Comparison of ENCODE assay signal across 7 mouse cellular contexts in genomic region chr12:61522148-61522828, GRCm38 (mm10). TPM values are rescaled to one million over a fixed set of nuclear protein-coding genes. Genes with fewer than 3 reads are reported as not detected.
DNase-seq lines count a peak whose midpoint lies in the region; ATAC-seq and TF ChIP-seq lines count a peak whose summit lies in the region.

No protein-coding gene starts in this region.

- no peak overlapping the region for H3K27ac ChIP-seq in lung, postnatal 0 days (ENCODE audit: low read length)
- peak overlapping the region; percentile 87 for H3K27ac ChIP-seq in forebrain, embryonic 16.5 days (ENCODE audit: low read length)
- no peak overlapping the region for H3K27ac ChIP-seq in liver, embryonic 14.5 days
- H3K27ac ChIP-seq in small intestine, adult 2 months (ENCODE audit: insufficient read depth, low read depth, low read length): no peak overlapping the region

- H3K4me1 ChIP-seq in lung, postnatal 0 days (ENCODE audit: insufficient read depth, low read depth, low read length): no peaks in the 10 kb centered on the region; the same call in 1 of the 2 replicates
- peaks cover 15% of the 10 kb centered on the region for H3K4me1 ChIP-seq in forebrain, embryonic 16.5 days (replicated peaks; ENCODE audit: control insufficient read depth, insufficient read depth, low read length)
- H3K4me1 ChIP-seq in liver, embryonic 14.5 days (replicated peaks; ENCODE audit: control insufficient read depth in 2 of 2, insufficient read depth in 2 of 2, low read length in 1 of 2): no peaks in the 10 kb centered on the region
- H3K4me1 ChIP-seq in small intestine, adult 2 months (ENCODE audit: control insufficient read depth, insufficient read depth, insufficient read length, low read length): no peaks in the 10 kb centered on the region

- peak overlapping the region; percentile 38 for H3K4me3 ChIP-seq in lung, postnatal 0 days (ENCODE audit: low read depth, low read length)
- H3K4me3 ChIP-seq in forebrain, embryonic 16.5 days (replicated peaks; ENCODE audit: low read length): peak overlapping the region; percentile 57
- H3K4me3 ChIP-seq in liver, embryonic 14.5 days (ENCODE audit: insufficient read depth in 1 of 2, low read depth in 2 of 2, low read length in 2 of 2): peak overlapping the region in 1 of 2 experiments; percentile 42; a peak in 1 of 4 replicates
- H3K4me3 ChIP-seq in small intestine, adult 2 months (ENCODE audit: low read depth, low read length): 0 out of 2 replicates have a peak overlapping the region, but pooled peaks have one; percentile 35

- 7% methylated on average over 6 of the region's 6 CpGs for WGBS in lung, postnatal 0 days
- 0% methylated on average over 6 of the region's 6 CpGs for WGBS in forebrain, embryonic 16.5 days
- WGBS in liver, embryonic 14.5 days (ENCODE audit: insufficient replicate concordance): 8% methylated on average over 6 of the region's 6 CpGs
- 8% methylated on average over 6 of the region's 6 CpGs for WGBS in small intestine, adult 2 months

- TF ChIP-seq CTCF in lung, postnatal 0 days (IDR thresholded peaks at IDR 0.05): no peak
- no peak for TF ChIP-seq CTCF in liver, embryonic 14.5 days (IDR thresholded peaks at IDR 0.05; ENCODE audit: low read depth)
- no peak for TF ChIP-seq CTCF in small intestine, adult 2 months (IDR thresholded peaks at IDR 0.05; ENCODE audit: extremely low read depth, insufficient read length, insufficient replicate concordance, low read depth, low read length)

- no peak overlapping the region for H3K9ac ChIP-seq in lung, postnatal 0 days (replicated peaks; ENCODE audit: low read depth)
- H3K9ac ChIP-seq in forebrain, embryonic 16.5 days (replicated peaks; ENCODE audit: low read depth, low read length): peak overlapping the region; percentile 89
- H3K9ac ChIP-seq in liver, embryonic 14.5 days (replicated peaks): no peak overlapping the region

- no peak for TF ChIP-seq EP300 in lung, postnatal 0 days (IDR thresholded peaks at IDR 0.05)
- TF ChIP-seq EP300 in liver, embryonic 14.5 days (IDR thresholded peaks at IDR 0.05; ENCODE audit: low read depth): no peak

- H3K4me2 ChIP-seq in lung, postnatal 0 days (replicated peaks; ENCODE audit: low read depth, low read length): peak overlapping the region; percentile 75
- H3K4me2 ChIP-seq in forebrain, embryonic 16.5 days (ENCODE audit: low read length): peak overlapping the region; percentile 85
- peak overlapping the region; percentile 53 for H3K4me2 ChIP-seq in liver, embryonic 14.5 days (ENCODE audit: low read depth)

- peaks cover 28% of the 10 kb centered on the region for H3K27me3 ChIP-seq in lung, postnatal 0 days (replicated peaks; ENCODE audit: insufficient read depth, low read length)
- H3K27me3 ChIP-seq in forebrain, embryonic 16.5 days (replicated peaks; ENCODE audit: control insufficient read depth, insufficient read depth, low read length): 0 out of 2 replicates have a peak, but pooled peaks cover 3% of the 10 kb centered on the region
- H3K27me3 ChIP-seq in liver, embryonic 14.5 days (ENCODE audit: control insufficient read depth, insufficient read depth, low read length): peaks cover 26% of the 10 kb centered on the region
- peaks cover 6% of the 10 kb centered on the region for H3K27me3 ChIP-seq in small intestine, adult 2 months (ENCODE audit: control insufficient read depth, insufficient read depth, low read length)

- H3K36me3 ChIP-seq in lung, postnatal 0 days (ENCODE audit: insufficient read depth, low read length): no peaks in the 10 kb centered on the region
- H3K36me3 ChIP-seq in forebrain, embryonic 16.5 days (ENCODE audit: control insufficient read depth, insufficient read depth): no peaks in the 10 kb centered on the region
- H3K36me3 ChIP-seq in liver, embryonic 14.5 days (replicated peaks; ENCODE audit: control insufficient read depth, insufficient read depth, low read depth): no peaks in the 10 kb centered on the region
- H3K36me3 ChIP-seq in small intestine, adult 2 months (ENCODE audit: control insufficient read depth, insufficient read depth, low read length): no peaks in the 10 kb centered on the region

- no peak for DNase-seq in lung, postnatal 0 days (ENCODE audit: low spot score)
- no peak for DNase-seq in lung, postnatal 14 days
- DNase-seq in liver, embryonic 14.5 days (ENCODE audit: low read depth in 3 of 3, low spot score in 3 of 3): no peak
- DNase-seq in thymus, postnatal 0 days (ENCODE audit: low spot score): no peak
- DNase-seq in frontal cortex, postnatal 25 days (ENCODE audit: low spot score in 2 of 2): no peak

- no peak for TF ChIP-seq POLR2A in small intestine, adult 2 months (IDR thresholded peaks at IDR 0.05; ENCODE audit: low read depth, low read length)

- no peak for ATAC-seq in lung, postnatal 0 days
- peak; percentile 36 for ATAC-seq in forebrain, embryonic 16.5 days
- ATAC-seq in liver, embryonic 14.5 days (ENCODE audit: insufficient read depth): no peak

- no peaks in the 10 kb centered on the region for H3K9me3 ChIP-seq in lung, postnatal 0 days (ENCODE audit: low read length)
- H3K9me3 ChIP-seq in forebrain, embryonic 16.5 days (ENCODE audit: control insufficient read depth, low read length): no peaks in the 10 kb centered on the region
- no peaks in the 10 kb centered on the region for H3K9me3 ChIP-seq in liver, embryonic 14.5 days (ENCODE audit: control insufficient read depth, low read length)

RNA-seq across cellular contexts. Expression of gene Lrfn5, which starts 0.7 kb away (rescaled TPM):
- not detected in 2 replicates for polyA plus RNA-seq in lung, postnatal 0 days (2015; fragmentation: Nextera tagmentation; extraction: Ambion mirVana)
- polyA plus RNA-seq in forebrain, embryonic 16.5 days (2015; fragmentation: Nextera tagmentation; extraction: Ambion mirVana): 65.9 and 82.2 TPM in 2 replicates
- 0.03 and 0.06 TPM in 2 replicates for polyA plus RNA-seq in liver, embryonic 14.5 days (2012; rRNA removed)
- 0.09 TPM in 1 of 2 replicates, not detected in the other for polyA plus RNA-seq in liver, embryonic 14.5 days (2014; fragmentation: Nextera tagmentation; extraction: Ambion mirVana)
- 0.03 TPM in 1 of 2 replicates, not detected in the other for polyA plus RNA-seq in small intestine, adult 2 months (2012; rRNA removed)
- polyA plus RNA-seq in thymus, postnatal 0 days (2015; fragmentation: Nextera tagmentation; extraction: Ambion mirVana): not detected in 2 replicates

Comparison
In these comparisons a context has a peak if more than half of its experiments do, and no peak if none do; other contexts are left out.
1. RNA of gene Lrfn5, which starts 0.7 kb away (polyA plus RNA-seq): 65.9 to 82.2 TPM in forebrain, embryonic 16.5 days; 0.03 to 0.09 TPM in liver, embryonic 14.5 days, 0.03 TPM in small intestine, adult 2 months, not detected in lung, postnatal 0 days and not detected in thymus, postnatal 0 days; every median in the first group is over 10 times any median in the second.
2. Peak in every context shown above with its lines, with median percentiles within 50 percentile points of each other: H3K4me2 ChIP-seq.